21 mouse cellular contexts compared by ENCODE assay signal in the genomic region with DNA sequence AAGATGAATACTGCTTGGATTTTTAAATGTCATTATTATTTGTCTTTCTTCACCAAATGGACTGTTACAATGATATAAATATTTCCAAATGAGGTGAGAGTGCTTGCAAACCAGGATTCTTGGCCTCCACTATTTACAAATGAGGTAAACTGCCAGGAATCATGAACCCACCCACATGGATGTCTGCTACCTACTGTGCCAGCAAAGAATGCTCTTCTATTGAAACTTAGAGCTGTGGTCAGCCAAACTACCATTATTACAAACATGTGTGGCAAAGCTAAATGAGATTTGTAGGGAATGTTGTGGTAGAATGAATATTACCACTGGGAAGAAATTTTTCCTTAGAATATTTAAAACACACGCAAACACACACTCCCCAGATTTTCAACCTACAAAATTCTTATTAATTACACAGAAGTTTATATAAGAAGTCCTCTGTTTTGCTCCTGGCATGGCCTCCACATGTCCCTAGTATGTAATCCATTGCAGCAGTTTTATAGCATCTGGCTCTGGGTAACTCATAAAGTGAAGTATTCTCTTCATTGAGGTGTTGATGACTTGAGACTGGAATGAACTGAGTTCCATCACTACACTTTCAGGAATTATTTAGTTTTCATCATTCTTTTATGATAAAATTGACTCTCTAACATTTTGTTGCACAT.
A peak's percentile ranks its signal among the peaks of the same experiment; 100 is the strongest.
DNase-seq lines count a peak whose midpoint lies in the region; ATAC-seq and TF ChIP-seq lines count a peak whose summit lies in the region.
"Had no signal": no experiment of that assay in that cellular context is flagged by ENCODE, and none has a peak within 500 bp of the region (broad histone marks: within the 10 kb centered on the region; RNA-seq: fewer than 3 reads in every experiment).

No protein-coding gene starts in this region.

- no peak for DNase-seq in limb, embryonic 11.5 days (ENCODE audit: low spot score)
- DNase-seq in limb, embryonic 10.5 days (ENCODE audit: low spot score): no peak
- peak; percentile 63 for DNase-seq in Muller cell, postnatal 12 days (ENCODE audit: inconsistent ontology term)
- peak; percentile 35 for DNase-seq in forelimb bud, embryonic 11.5 days (ENCODE audit: low read depth, low spot score)
- DNase-seq in limb, embryonic 14.5 days (ENCODE audit: low spot score): peak; percentile 46
- DNase-seq in thymus, postnatal 36 days: no peak
- DNase-seq in adrenal gland, adult 8-10 months: no peak
- no peak for DNase-seq in ovary, postnatal 36 days (ENCODE audit: low spot score)
- DNase-seq: adrenal gland, postnatal 10 days; adrenal gland, postnatal 25 days; cerebellum, adult 11-12 months; cerebellum, adult 2 months; cerebellum, adult 9-10 months; cerebellum, postnatal 10 days; cerebellum, postnatal 25 days; forebrain, postnatal 0 days had no signal

- no peaks in the 10 kb centered on the region for H3K9me3 ChIP-seq in limb, embryonic 11.5 days (ENCODE audit: control insufficient read depth, low read length)
- no peaks in the 10 kb centered on the region for H3K9me3 ChIP-seq in limb, embryonic 10.5 days (replicated peaks)
- H3K9me3 ChIP-seq in limb, embryonic 14.5 days (ENCODE audit: control insufficient read depth, low read length): no peaks in the 10 kb centered on the region
- H3K9me3 ChIP-seq: embryonic facial prominence, embryonic 13.5 days; forebrain, embryonic 13.5 days; forebrain, embryonic 15.5 days had no signal

- H3K4me1 ChIP-seq in limb, embryonic 11.5 days (ENCODE audit: control insufficient read depth, insufficient read depth, low read length): no peaks in the 10 kb centered on the region
- no peaks in the 10 kb centered on the region for H3K4me1 ChIP-seq in limb, embryonic 10.5 days
- no peaks in the 10 kb centered on the region for H3K4me1 ChIP-seq in limb, embryonic 14.5 days (ENCODE audit: control insufficient read depth, insufficient read depth, low read length)
- H3K4me1 ChIP-seq: embryonic facial prominence, embryonic 13.5 days; forebrain, embryonic 13.5 days; forebrain, embryonic 15.5 days had no signal

- 65% methylated on average over 1 of the region's 1 CpGs for WGBS in limb, embryonic 11.5 days
- WGBS in limb, embryonic 10.5 days: 97% methylated on average over 1 of the region's 1 CpGs
- 32% methylated on average over 1 of the region's 1 CpGs for WGBS in limb, embryonic 14.5 days

- TF ChIP-seq POLR2A in limb, embryonic 14.5 days (IDR thresholded peaks at IDR 0.05; ENCODE audit: borderline replicate concordance, extremely low read depth, insufficient read depth, insufficient read length): no peak

- ATAC-seq in limb, embryonic 11.5 days (ENCODE audit: insufficient number of reproducible peaks, low FRiP score, low TSS enrichment, low read depth): peak; percentile 51; the same call in 1 of the 2 replicates
- peak; percentile 74 for ATAC-seq in limb, embryonic 14.5 days (ENCODE audit: low FRiP score, low read depth)
- ATAC-seq: activated CD4-positive, CD25-positive, alpha-beta regulatory T cell, adult 4 months; forebrain, embryonic 13.5 days; forebrain, embryonic 15.5 days; forebrain, postnatal 0 days; Patski had no signal

- no peak overlapping the region for H3K4me2 ChIP-seq in limb, embryonic 11.5 days (ENCODE audit: low read depth, severe bottlenecking)
- no peak overlapping the region for H3K4me2 ChIP-seq in limb, embryonic 14.5 days (replicated peaks; ENCODE audit: low read depth, low read length, severe bottlenecking)
- H3K4me2 ChIP-seq: embryonic facial prominence, embryonic 13.5 days; forebrain, embryonic 13.5 days; forebrain, embryonic 15.5 days had no signal

- H3K27me3 ChIP-seq in limb, embryonic 11.5 days (ENCODE audit: control insufficient read depth, insufficient read depth, low read length): no peaks in the 10 kb centered on the region
- H3K27me3 ChIP-seq in limb, embryonic 10.5 days (ENCODE audit: low read depth, poor library complexity, severe bottlenecking): no peaks in the 10 kb centered on the region
- no peaks in the 10 kb centered on the region for H3K27me3 ChIP-seq in limb, embryonic 14.5 days (ENCODE audit: control insufficient read depth, insufficient read depth, low read length)
- H3K27me3 ChIP-seq: embryonic facial prominence, embryonic 13.5 days; forebrain, embryonic 13.5 days; forebrain, embryonic 15.5 days; Patski had no signal

- no peak overlapping the region for H3K27ac ChIP-seq in limb, embryonic 11.5 days (replicated peaks; ENCODE audit: low read depth, low read length)
- H3K27ac ChIP-seq in limb, embryonic 10.5 days: no peak overlapping the region
- H3K27ac ChIP-seq in limb, embryonic 14.5 days (replicated peaks; ENCODE audit: low read depth, low read length): no peak overlapping the region; the same call in 1 of the 2 replicates
- H3K27ac ChIP-seq: embryonic facial prominence, embryonic 13.5 days; forebrain, embryonic 13.5 days; forebrain, embryonic 15.5 days had no signal

- no peaks in the 10 kb centered on the region for H3K36me3 ChIP-seq in limb, embryonic 11.5 days (ENCODE audit: control insufficient read depth, insufficient read depth, low read length)
- no peaks in the 10 kb centered on the region for H3K36me3 ChIP-seq in limb, embryonic 10.5 days
- H3K36me3 ChIP-seq in limb, embryonic 14.5 days (ENCODE audit: control insufficient read depth, insufficient read depth, low read length): no peaks in the 10 kb centered on the region
- H3K36me3 ChIP-seq: embryonic facial prominence, embryonic 13.5 days; forebrain, embryonic 15.5 days had no signal

- no peak overlapping the region for H3K4me3 ChIP-seq in limb, embryonic 11.5 days (ENCODE audit: low read depth, low read length)
- H3K4me3 ChIP-seq in limb, embryonic 10.5 days: no peak overlapping the region
- no peak overlapping the region for H3K4me3 ChIP-seq in limb, embryonic 14.5 days (replicated peaks; ENCODE audit: low read length)
- H3K4me3 ChIP-seq: embryonic facial prominence, embryonic 13.5 days; forebrain, embryonic 13.5 days; forebrain, embryonic 15.5 days had no signal

- H3K9ac ChIP-seq in limb, embryonic 11.5 days (ENCODE audit: low read length): no peak overlapping the region
- no peak overlapping the region for H3K9ac ChIP-seq in limb, embryonic 14.5 days (ENCODE audit: low read depth, low read length, severe bottlenecking)
- H3K9ac ChIP-seq: embryonic facial prominence, embryonic 13.5 days; forebrain, embryonic 13.5 days; forebrain, embryonic 15.5 days; forebrain, postnatal 0 days had no signal

Comparison
In these comparisons a context has a peak if more than half of its experiments do, and no peak if none do; other contexts are left out.
1. DNase-seq: peak in Muller cell, postnatal 12 days (single experiment), forelimb bud, embryonic 11.5 days (single experiment) and limb, embryonic 14.5 days (single experiment); none in limb, embryonic 11.5 days (single experiment), limb, embryonic 10.5 days (single experiment), thymus, postnatal 36 days (0 of 2), adrenal gland, adult 8-10 months (single experiment) and ovary, postnatal 36 days (single experiment).